Mouse (Mus musculus) urinary bladder, adult 2 months (tissue): ENCODE results near the gene Plac8. TPM values are rescaled to one million over a fixed set of nuclear protein-coding genes. Genes with fewer than 3 reads are reported as not detected.

Experiments used
- DNase-seq: peaks from one replicate; pipeline ENCODE4 v3.0.0; 2022; ENCODE audit warnings: low spot score
- polyA plus RNA-seq: library from polyadenylated mRNA; depleted of rRNA; stranded (reverse); fragments of >200 nt; gene quantifications from 2 replicates; pipeline ENCODE4 v1.2.3, GENCODE M21; 2012

The Plac8 gene
- polyA plus RNA-seq, 1 experiment, result 117 TPM

DNA sequence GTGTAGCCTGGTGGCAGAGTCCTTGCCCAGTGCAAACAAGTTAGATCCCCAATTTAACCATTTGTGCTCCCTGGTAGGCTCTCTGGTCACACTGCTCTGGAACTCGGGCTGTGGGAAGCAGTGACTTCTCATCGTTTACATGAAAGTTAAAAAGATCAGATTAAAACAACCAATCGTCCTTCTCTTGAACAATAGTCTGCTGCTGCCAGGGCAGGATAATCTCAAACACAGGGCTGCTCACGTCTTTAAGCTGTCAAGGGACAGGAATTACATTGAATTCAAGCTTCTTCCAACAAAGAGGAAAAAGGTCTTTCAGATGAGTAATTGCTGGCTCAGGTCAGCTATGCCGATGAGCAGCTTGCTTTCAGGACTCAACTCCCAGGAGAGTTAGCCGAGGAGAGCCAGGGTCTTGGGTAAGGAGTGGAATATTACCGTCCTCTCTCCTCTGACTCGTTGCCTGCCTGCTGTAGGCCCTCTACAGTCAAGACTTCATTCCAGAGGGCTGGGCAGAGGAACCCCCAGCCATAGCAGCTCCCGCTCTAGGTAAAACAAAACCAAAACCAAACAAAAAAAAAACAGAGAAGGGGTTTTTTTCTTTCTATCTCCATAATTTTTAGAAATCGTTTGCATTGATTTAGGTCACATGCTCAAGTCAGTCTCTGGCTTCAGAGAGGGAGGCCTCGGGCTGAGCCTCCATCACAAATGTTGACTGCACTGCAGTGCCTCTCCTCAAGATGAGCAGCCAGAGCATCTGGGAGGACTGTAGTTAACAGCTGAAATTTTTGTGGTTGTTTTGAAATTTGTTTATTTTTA is 9.8 kb upstream of the Plac8 start:
- no peak for DNase-seq

DNA sequence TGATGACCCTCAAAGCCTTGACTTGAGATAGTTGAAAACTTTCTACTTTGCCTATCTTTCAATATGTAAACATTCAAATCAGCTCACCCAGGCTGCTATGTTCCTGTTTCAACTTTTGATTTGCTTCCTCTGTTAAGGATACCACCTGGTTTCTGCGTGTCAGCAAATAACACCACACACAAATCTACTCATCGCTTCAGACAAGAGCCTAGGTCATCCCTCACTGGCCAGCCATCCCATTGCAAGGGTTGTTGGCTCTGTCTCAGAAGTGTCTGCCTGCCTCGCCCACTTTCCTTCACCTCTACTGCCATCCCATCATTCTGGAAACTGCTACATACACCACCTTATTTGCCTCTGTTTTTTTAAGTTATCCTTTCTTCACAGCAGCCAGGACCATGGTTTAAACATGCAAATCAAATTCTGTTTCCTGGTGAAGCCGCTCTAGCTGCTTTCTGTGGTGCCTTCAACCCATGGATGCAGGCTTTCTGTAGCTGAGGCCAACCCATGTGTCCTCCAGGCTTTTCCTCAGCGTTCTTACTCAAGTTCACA is 6.9 kb upstream of the Plac8 start:
- no peak for DNase-seq

DNA sequence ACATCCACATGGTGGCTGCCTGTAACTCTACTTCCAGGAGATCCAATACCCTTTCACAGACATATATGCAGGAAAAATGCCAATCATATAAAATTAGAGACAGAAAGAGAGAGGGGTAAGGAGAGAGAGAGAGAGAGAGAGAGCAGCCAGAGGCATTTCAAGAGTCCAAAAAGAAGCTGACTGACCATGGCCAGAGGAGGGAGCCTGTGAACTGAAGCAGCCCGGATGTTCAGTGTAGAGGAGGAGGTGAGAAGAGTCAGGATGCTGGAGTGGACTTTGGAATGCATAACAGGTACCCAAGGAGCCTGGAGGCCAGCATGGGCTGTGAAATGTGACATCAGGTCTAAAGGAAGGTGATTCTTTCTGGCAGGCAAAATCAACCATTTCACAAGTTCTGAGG is 2.7 kb upstream of the Plac8 start:
- DNase-seq, result no peak

DNA sequence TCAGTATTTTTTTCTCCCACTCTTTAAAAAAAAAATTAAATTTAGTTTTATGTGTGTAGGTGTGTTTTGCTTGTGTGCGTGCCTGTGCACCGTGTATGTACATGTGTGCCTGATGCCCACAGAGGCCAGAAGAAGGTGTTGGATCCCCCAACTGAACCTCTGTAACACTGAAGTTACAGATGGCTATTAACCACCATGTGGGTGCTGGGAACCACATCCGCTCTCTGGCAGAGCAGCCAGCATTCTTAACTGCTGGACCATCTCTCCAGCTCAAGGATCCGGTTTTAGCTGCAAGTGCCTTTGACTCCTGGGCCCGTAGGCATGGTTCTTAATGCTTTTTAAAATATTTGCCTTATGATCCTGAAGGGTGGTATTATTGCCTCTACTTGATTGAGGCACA is 1.2 kb upstream of the Plac8 start:
- no peak for DNase-seq

DNA sequence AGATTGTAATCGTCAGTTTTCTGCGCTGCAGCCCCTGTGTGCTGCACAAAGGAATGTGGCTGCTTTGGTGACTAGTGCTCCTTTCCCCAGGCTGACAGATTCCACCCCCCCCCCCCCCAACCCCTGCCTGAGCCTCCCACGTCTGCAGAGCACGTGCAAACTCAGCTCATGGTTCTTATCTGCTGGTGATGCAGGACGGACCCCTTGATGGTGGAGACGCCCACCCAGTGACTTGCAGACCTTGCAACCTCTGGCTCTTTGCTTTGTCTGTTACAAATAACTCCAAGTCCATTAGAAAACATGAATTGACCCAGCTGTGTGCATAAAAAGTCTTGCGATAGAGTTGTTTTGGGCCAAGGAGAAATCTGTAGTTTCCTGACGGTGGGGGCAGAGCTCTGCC is 1.3 kb downstream of the Plac8 start:
- DNase-seq, result no peak

DNA sequence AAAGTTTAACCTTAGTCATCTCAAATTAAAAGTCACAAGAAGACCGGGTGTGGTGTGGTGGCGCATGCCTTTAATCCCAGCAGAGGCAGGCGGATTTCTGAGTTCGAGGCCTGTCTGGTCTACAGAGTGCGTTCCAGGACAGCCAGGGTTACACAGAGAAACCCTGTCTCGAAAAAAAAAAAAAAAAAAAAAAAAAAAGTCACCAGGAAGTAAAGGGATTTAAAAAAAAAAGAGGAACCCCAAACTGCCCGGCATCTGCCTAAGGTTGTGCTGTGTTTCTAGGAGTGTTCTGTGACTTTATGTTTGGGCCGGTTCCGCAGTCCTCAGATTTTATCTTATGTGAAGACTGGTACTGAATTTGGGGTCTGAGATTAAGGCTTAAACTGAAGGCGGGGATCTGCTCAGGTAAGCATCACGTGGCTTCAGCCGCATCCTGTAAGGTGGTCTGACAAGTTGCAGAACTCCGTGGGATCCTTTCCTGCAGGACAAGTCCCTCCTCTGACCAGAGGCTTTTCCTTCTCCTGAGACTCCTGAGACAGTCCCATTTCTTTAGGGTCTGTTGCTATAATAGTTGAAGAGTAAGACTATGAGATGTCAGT is 1.9 kb downstream of the Plac8 start:
- no peak for DNase-seq

DNA sequence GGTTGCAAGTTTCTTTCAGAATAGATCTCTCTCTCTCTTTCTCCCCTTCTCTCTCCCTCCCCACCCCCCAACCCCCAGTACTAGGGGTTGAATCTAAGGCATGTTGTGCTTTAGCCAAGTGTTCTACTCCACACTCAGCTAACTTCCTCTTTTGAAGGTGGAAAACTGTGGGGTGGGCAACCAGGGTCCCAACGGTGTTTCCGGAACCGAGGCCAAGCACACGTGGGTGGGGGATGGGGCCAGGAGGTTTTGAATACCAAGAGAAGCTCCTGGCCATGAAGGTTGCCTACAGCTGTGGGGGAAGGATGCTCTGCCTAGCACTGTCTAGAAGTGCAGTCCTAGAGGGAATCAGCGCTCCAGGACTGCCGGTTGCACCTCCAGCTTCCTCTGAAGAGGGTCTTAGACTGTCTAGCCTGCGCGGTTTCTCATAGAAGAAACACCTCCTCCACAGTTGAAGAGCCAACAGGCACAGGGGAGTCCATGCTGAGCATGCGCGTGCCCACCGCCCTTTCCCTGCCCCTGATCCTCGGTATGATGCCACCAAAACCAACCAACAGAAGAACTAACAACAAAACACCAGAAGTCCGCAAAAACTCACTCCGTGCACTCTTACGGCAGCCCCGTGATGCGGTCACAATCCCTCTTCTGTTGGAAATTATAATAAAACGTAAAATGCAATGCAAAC is 2.7 kb downstream of the Plac8 start:
- DNase-seq, result no peak

DNA sequence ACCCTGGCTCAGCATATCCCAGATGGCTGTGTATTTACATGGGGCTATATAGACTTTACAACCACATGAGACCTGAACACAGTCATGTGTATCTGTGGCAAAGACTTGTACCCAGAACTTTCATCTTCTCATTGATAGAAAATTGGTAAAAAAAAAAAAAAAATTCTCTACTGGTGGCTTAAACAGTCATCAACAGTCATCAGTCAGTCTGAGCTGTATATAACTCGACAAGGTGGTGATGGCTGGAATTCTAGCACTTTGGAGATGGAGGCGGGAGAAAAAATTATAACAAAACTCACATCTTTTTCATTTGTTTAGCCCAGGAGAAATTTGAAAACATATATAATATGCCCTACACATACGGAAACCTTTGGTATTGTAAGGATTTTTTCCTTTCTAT is 3.2 kb downstream of the Plac8 start:
- DNase-seq, result no peak

DNA sequence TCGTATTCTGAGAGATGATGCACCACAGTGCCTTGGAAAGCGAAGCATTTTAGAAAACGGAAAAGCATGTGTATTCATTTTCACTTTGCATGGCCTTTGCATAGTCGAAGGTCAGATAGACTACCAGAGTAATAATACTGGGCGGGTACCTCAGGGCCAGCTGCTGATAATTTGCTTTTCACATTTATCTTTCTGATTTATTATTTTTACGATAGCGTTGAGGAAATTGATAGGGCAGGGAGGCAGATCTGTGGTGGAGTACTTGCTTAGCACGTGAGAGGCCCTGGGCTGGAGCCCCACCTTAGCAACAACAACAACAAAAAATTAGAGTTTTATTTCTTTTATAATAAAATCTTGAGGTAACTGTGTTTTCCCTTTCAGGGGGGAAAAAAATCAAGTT is 3.9 kb downstream of the Plac8 start:
- no peak for DNase-seq

DNA sequence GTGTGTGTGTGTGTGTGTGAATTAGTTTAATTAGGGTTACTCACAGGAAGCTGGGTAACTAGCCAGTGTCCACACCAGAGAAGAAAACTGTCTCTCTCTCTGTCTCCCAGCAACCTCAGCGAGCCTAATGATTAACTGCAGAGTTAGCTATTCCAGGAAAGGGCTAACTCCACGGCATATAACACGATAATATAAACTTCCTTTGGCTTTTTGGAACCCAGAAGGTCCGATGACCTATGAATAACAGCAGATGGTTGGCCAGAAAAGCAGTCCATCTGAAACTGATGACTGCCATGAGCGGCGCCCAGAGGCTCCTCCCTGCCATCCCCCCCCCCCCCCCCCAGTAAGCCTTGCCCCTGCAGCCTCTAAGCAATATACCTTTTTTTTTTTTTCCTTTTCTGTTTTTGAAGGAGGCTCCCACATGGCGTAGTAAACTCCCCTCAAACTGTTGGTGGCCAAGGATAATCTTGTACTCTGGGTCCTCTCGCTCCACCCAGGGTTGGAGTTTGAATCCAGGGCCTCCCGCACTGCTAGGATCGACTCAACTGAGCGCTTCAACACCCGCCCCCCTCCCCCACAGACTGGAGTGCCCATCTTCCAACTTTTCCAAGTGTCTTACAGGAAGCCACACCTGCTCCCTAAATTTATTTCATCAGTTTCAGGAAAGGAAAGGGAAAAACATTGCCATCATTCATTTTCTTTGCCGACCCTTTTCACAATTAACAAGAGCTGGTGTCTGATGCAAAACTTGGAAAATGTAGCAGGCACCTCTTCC is 4.6 kb downstream of the Plac8 start:
- no peak for DNase-seq

DNA sequence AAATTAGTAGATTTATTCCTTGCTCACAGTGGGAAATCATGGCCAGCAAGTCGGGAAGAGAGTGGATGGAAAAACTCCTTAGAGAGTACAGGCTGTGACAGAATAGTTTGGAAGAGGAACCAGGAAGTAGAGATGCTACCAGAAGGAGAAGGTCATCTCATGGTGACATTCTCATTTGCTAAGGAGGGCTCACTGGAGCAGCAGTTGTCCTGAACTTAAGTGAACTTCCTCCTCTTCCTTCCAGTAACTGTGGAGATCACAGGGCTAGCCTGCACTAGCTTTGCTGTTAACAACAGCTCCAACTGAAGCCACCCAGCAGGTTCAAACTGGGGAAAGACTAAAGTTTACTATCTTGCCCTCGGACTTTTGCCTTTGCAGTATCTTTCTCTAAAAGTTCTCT is 5.2 kb downstream of the Plac8 start:
- DNase-seq, result no peak

DNA sequence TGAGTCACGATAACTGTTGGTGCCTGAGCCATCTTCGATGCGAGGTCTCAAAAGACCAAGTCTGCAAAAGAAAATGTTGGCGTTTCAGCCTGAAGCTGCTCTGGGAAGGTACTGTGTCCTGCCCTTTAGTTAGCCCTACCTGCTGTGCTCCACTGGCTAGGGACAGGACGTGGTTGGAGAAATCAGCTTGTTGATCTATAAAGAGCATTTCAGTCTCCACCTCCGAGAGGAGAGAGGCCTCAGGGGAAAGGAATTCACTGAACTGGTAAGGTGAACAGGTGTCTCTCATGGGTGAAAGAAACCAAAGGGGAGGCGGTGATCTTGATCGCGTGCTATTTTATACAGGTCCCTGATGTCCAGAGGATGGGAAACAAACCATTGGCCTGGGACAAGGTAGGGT is 9.3 kb downstream of the Plac8 start:
- DNase-seq, result no peak

DNA sequence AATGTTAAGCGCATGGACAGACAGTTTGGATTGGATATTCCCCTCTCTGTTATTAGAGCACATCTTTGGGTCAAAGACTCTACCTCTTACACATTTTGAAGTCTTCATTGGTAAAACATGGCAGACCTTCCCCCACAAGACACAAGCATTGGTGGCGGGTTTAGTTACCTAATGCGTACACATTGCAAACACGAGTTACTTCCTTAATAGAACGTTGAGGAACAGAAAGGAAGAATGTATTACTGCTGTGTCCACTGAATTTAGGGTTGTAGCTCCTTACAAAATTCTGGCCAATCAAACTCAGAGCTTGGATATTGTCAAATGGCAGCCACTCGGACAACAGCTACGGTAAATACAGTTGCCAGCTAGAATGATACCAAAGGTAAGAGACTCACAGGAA is 12.7 kb downstream of the Plac8 start:
- DNase-seq, result no peak

DNA sequence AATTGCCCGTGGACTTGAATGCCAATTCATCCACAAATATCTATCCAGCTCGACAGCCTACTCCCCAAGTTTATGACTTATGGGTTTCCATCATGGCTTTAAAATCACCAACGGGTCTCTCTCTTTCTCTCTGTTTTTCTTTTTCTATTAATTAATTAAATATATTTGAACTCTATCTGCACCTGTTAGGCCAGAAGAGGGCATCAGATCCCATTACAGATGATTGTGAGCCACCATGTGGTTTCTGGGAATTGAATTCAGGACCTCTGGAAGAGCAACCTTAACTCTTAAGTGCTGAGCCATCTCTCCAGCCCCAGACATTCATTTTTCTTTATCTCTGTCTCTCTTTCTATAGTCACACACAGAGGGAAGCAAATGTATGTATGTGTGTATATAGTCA is 13.3 kb downstream of the Plac8 start:
- no peak for DNase-seq

DNA sequence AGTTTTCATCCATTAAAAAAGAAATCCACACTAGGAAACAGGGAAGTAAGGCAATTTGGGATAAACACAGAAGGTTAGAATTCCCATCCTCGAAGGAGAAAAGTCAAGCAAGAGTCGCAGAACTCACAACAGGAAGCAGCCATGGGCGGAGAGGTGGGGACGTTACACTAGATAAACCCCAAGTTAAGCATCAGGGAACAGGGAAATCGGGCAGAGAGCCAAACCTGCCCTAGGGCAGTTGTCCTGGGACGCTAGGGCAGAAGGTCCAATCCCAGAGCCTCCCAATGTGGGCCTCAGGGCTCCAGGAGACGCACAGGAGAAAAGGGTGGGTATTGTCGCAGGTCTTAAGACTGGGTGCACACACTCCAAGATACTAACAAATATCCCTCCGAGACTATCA is 14.5 kb downstream of the Plac8 start:
- no peak for DNase-seq

DNA sequence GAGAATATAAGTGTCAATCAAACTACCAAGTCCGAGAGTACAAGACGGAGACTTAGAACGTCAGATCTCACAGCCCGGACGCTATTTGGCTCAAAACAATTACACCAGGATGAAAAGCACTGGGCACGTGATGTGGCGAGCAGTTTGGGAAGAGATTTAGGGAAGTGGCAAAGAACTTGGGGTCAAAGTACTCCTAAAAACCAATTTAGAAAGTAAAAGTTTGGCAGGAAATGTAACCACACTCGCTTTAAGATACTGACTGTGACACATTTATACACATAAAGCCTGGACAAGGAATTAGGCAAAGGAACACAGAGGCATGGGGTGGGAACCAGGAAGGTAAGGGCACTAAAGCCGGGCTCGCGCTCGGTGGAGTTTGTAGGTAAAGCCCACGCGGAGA is 15.0 kb downstream of the Plac8 start:
- DNase-seq, result no peak

DNA sequence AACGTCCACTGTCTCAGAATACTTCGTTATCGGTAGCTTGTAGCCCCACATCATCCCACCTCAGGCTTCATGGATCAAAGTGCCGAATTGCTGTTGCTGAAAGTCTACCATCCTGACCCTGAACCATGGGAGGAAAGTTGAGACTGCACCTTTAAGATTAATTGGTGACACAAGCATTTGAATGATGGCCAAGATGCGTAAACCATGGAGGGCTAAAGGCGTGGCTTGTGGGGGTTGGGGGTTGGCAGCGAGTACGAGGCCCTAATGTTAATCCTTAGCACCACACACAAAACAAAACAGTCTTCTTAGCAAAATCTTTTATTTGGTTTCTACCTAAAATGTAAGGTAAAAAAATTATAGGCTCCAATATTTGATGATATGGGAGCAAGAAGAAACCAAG is 18.6 kb downstream of the Plac8 start:
- no peak for DNase-seq

DNA sequence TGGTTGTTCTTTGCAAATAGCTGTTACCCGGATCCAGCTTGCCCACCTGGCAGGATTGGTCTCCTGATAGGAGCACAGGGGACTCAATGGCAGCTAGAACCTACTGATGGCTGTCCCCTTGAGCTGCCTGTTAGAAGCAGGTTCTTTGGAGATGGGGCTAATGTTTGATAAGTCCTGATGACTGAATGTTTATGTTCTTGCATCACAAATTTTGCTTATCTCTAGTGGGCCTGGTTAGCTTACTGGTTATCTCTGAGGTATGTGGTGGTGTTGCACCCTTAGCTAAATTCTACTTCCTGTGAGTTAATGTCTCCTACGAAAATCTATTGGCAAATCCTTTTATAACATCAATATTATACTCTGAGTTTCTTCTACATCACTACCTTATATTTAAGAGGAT is 20.1 kb downstream of the Plac8 start:
- DNase-seq, result no peak

DNA sequence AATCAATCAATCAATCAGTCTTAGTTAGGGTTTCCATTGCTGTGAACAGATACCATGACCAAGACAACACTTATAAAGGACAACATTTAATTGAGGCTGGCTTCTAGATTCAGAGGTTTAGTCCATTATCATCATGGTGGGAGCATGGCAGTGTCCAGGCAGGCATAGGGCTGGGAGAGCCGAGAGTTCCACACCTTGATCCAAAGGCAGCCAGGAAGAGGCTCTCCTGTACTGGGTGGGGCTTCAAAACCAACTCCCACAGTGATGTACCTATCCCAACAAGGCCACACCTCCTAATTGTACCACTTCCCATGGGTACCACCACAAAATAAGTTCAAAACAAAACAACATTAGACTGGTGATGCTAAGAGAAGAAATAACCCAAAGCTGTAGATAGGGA is 21.9 kb downstream of the Plac8 start:
- DNase-seq, result no peak

DNA sequence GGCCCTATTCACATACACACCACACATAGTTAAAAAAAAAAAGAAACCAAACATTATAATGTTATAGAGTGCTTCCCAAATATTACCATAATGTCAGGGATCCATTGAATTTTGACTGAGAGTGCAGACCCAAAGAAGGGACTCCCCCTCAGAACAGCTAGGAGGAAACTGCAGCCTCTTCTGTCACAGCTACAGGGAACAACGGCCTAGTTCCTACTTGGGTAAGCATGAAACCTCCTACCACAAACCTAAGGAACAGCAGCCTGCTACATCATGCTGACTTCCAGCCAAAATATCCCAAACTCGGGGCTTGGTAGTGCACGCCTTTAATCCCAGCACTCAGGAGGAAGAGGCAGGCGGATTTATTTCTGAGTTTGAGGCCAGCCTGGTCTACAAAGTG is 22.7 kb downstream of the Plac8 start:
- DNase-seq, result no peak

DNA sequence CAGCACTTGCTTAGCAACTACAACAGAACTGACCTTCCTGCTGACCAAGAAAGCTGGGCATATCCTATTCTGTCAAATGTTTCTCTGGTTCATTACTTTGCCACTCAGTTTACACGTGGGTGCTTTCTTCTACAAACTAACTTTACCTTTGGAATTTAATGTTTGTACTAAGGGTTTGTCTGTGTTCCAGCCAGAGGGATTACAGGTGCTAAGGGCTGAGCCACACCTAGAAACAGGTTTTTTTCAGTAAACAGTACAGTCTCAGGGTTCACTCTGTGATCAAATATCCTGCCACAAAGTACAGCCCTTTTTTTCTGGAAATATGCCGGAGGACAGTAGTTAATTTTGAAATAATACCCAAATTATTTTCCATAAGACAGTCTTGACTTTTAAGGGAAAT is 23.8 kb downstream of the Plac8 start:
- DNase-seq, result no peak
